Mouse (Mus musculus) ES-E14 (cell line): ENCODE results near the gene Bbs4.

Source experiments
- HCFC1 ChIP-seq: IDR thresholded peaks from 2 replicates; pipeline ENCODE4 v1.6.1; 2012; ENCODE audit warnings: low read length, inconsistent platforms, borderline replicate concordance; ENCODE audit not compliant: insufficient read depth
- MAFK ChIP-seq: IDR thresholded peaks from 2 replicates; pipeline ENCODE4 v1.6.1; 2014; ENCODE audit warnings: mild to moderate bottlenecking, low read depth, low read length, inconsistent platforms; ENCODE audit not compliant: insufficient read depth
- ZC3H11A ChIP-seq: IDR thresholded peaks from 2 replicates; pipeline ENCODE4 v1.6.1; 2012; ENCODE audit warnings: low read depth, mild to moderate bottlenecking, inconsistent platforms, low read length, borderline replicate concordance
- ZNF384 ChIP-seq: IDR thresholded peaks from 2 replicates; pipeline ENCODE4 v1.6.1; 2012; ENCODE audit warnings: low read depth, low read length, inconsistent platforms

DNA sequence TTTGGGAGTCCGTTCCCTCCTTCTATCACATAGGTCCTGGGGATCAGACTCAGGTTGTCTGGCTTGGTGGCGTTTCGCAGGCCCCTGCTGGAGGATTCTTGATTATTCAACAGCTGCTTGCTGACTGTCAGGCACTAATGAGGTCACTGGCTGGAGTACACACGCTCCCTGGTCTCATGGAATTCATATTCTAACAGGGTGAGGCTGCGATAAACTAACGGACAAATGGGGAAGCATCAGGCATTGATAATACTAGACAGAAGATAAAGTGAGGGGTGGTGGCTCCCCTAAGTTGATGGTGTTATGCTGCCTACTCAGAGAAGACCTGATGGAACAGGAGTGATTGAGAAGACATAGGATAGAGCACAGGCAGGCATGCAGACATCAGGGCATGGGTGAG is 67.7 kb downstream of the Bbs4 start:
- no peak for TF ChIP-seq MAFK
- no peak for TF ChIP-seq HCFC1
- TF ChIP-seq ZNF384: no peak
- no peak for TF ChIP-seq ZC3H11A
